Mouse (Mus musculus): ENCODE data around the gene Gbp8.

- TF ChIP-seq POLR2A (IDR thresholded peaks at IDR 0.05; ENCODE audit: low read depth, low read length): no peak
- TF ChIP-seq CTCF (conservative IDR thresholded peaks at IDR 0.05; ENCODE audit: insufficient read depth, insufficient read length, low read depth, low read length): no peak
Measured at GRCm38 (mm10) chr5:105154049-105154448, 14.7 kb upstream of the Gbp8 start.
